Mouse (Mus musculus) adrenal gland, adult (tissue): ENCODE results near the gene Ostf1.
A peak's percentile ranks its signal among the peaks of the same experiment; 100 is the strongest.

ENCODE experiments used
- DNase-seq, 2 experiments: peaks; one replicate each; pipeline ENCODE4 v3.0.0; 2022 to 2023; ENCODE audit warnings: low spot score in 1 of 2; ENCODE audit not compliant: inconsistent age in 2 of 2

Gene Ostf1

DNA sequence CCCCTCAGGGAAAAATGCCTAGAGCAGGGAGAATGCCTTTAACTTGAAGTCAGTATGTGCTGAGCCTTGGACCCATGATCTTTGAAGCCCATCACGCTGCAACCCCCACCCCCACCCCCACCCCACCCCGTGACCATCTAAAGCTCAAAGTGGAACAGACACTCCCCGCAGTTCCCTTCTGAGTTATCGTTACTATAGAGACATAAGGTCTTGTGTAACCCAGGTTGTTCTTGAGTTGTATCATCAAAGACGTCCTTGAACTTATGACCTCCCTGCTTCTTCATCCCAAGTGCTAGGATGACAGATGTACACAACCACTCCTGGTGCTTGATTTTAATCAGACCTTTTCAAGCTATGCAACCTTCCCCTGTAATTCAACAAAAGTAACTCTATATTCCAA, 57.7 kb downstream of the Ostf1 start:
- DNase-seq = no peak

DNA sequence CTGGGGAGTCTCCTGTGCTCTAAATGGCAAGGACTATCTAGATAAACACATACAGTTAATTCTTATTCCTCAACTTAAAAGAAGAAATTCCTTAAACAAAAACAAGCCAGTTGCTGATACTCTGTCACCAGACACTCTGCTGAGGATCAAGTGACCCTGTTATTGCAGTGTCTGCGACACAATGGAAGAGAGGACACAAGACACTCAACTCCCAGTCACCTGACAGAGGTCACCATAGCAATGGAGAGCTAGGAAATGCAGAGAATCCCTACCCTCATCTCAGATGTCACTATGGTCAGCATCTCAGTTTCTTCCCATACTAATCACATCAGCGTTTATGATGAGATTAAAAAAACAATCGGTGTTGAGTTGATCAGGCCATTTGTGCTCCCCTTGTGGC, 58.2 kb downstream of the Ostf1 start:
- DNase-seq = no peak

DNA sequence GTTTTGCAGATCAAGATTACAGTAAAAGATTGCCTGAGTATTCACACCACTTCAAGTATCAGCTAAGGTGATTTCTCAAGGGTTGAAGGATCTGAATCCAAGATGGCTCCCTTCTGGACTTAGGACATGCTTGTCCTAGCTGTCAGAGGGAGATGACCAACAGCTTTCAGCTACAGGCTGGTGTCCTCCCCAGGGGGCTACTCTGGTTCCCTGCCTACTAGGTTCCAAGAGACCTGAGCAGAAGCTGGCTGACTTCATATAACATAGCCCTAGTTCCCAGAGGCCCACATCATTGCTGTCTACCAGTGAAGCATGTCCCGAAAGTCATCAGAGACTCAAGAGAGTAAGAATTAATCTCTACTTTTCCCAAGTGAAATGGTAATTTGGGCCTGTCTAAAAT, 62.1 kb downstream of the Ostf1 start:
- DNase-seq = no peak

DNA sequence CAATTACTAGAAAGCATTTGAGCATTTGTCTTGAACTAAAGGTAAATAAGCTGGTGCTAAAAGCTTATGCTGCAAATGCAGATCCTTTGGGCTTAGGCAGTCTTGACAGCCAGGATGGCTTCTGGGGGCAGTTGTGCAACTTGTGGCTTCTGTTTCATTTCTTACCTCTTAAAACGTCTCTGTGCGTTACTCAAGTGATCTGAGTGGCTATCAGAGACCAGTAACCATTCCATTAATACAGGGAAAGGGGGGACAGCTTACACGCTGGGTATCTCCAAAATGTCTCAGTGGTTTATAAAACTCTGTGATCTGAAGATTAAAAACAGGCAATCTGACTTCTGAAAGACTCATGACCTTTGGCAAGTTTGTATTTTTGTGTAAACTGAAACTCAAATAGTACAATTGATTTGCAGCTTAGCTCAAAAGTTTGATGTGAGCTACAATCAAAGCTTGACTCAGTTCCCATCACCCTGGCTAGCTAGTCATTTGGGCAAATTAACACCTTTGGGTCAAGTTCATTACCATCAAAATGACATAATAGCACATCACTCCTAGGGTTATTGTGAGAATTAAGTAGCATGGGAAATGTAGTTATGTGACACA, 62.7 kb downstream of the Ostf1 start:
- DNase-seq = no peak

DNA sequence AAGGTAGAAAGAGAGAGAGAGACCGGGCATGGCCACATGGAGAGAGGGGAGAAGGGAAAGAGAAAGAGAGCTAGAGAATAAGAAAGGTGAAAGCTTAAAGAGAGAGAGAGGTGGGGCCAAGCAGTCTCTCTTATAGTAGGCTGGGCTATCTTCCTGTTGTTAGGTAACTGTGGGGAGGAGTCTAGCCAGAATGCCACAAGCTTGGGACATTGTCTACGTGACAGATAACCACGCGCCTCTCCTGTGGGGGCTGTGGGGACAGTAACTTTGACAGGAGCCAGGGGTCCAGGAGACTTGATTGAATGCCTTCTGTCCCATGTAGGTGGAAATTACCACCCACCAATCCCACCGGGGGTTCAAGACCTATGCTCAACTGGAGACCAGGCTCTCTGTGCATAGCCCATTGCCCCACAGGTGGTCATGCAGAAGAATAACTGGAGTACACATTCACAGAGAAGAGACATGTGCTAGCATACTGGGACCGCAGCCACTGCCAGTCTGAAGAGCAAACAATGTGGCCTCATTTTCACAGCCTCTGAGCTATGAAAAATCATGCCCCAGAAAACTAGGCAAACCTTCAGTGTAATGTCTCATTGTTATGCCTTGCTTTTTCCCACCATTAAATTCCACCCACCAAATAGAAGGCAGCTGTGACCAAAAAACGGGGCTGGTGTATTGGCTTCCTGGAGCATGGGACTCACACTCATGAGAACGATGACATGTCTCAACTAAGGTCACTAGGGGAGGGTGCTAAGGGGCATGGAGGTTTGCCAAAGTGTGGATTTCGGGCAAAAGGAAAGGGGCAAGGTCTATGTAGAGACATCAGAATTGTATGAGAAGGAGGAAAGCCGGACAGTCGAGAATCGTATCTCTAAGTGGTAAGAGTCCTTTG, 63.4 kb downstream of the Ostf1 start:
- no peak for DNase-seq

DNA sequence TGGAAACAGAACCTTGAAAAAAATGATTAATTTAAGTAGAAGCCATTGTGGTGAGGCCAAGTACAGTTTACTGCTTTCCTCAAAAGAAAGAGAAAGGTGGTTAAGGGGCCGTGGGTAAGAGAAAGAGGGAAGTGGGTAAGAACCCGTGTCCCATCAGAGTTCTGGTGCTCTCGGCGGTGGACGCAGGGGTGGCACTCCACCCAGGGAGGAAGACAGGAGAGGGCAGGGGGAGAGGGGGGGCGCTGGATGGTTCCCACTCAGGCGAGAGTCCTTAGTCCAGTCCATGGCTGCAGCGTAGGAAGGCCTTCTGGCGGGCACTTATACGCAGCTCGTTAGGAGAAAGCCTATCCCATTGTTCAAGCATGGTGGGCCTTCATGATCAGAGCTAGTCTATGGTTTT, 64.1 kb downstream of the Ostf1 start:
- no peak for DNase-seq

DNA sequence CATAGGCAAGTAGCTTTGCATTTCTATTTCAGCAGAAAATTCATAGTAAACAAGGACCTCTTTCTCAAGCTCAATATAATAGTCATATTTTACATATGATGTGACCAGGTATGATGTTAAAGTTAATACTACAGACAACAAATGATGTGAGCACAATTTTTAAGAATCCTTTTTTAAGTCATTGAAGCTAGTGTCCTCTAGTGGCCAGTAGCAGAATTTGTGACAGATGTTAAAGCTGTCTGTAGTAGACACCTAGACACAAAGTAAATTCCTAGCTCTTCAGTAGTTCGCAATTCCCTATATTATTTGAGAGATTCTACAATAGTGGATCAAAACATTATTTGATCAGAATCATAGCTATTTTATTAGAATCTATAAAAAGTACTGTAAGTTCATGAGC, 73.9 kb downstream of the Ostf1 start:
- DNase-seq = no peak

DNA sequence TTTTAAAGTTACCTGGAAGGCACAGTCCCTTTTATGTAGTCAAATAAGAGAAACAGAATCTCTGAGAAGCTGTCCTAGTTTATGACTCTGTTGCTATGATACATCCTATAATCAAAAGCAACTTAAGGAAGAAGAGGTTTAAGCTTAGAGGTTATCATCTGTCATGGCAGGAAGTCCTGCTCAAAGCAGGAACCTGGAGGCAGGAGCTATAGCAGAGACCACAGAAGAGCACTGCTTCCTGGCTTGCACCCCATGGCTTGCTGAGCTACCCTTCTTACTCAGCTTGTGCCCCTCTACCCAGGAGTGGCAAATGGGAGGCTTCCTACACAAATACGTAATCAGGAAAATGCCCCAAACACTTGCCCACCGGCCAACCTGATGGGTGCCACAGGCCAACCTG, 76.0 kb downstream of the Ostf1 start:
- no peak for DNase-seq

DNA sequence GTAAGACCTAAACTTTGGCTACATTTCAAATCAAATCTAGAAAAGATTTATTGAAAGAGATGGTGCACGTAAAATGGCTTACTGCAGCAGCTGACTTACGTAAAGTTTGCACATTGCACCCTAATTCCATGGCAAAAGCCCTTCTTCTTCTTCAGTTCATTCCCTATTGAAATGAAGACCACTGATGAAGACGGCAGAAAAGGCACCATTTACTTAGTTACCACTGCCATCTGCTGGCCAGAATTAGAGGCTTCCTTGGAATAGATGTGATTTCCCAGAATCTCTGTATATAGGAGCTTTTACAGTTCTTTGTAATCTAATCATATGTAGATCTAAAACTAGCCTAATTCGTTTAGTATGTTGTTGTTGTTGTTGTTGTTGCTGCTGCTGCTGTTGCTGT, 83.0 kb downstream of the Ostf1 start:
- peak; percentile 44 to 91 for DNase-seq
